Mouse (Mus musculus) embryonic fibroblast, embryonic 13.5 days (primary cell): ENCODE measurements at regions not wholly inside any gene's neighbourhood (a gene's known extent, or its start where the extent isn't known, plus 50 kb on each side); places are given as distances from the start of the nearest gene placed in this dataset.

Source experiments
- CTCF ChIP-seq: IDR thresholded peaks from 2 replicates; pipeline ENCODE4 v1.5.1; 2011; ENCODE audit warnings: mild to moderate bottlenecking, control low read depth, low read length, moderate library complexity, borderline replicate concordance; ENCODE audit not compliant: insufficient read depth
- POLR2A ChIP-seq: IDR thresholded peaks from 2 replicates; pipeline ENCODE4 v1.6.1; 2011; ENCODE audit warnings: low read depth, mild to moderate bottlenecking, control low read depth, low read length, moderate library complexity

- TF ChIP-seq CTCF (no peak), POLR2A (no peak)
Measured at GRCm38 (mm10) chr12:66055206-66055605, 229.0 kb downstream of the Rpl10l start.
